Mouse (Mus musculus) effector memory CD4-positive, alpha-beta T cell, adult 7 months (primary cell): ENCODE measurements around the gene Asxl2. TPM values are rescaled to one million over a fixed set of nuclear protein-coding genes. Genes with fewer than 3 reads are reported as not detected.

Experiments used
- polyA plus RNA-seq: library from polyadenylated mRNA; unstranded; fragments of 100-300 nt; shearing (Covaris generic); gene quantifications from one replicate; pipeline ENCODE4 v1.2.1, GENCODE M21; 2017

The Asxl2 gene
- 55.7 TPM for polyA plus RNA-seq

GRCm38 (mm10) chr12:3426530-3427034, at the start of gene Asxl2:
Gene Asxl2 (plus strand): TSS chr12:3426857.

Other genes starting within 250 kb of the Asxl2 start
- 169 TPM for gene Rab10, start 116.9 kb upstream of the Asxl2 start, polyA plus RNA-seq
- gene Kif3c, start 61.7 kb upstream of the Asxl2 start, polyA plus RNA-seq, result 6.5 TPM
- gene Dtnb, start 145.5 kb downstream of the Asxl2 start, polyA plus RNA-seq, result 61.8 TPM